40 mouse cellular contexts compared by ENCODE assay signal in the genomic region with DNA sequence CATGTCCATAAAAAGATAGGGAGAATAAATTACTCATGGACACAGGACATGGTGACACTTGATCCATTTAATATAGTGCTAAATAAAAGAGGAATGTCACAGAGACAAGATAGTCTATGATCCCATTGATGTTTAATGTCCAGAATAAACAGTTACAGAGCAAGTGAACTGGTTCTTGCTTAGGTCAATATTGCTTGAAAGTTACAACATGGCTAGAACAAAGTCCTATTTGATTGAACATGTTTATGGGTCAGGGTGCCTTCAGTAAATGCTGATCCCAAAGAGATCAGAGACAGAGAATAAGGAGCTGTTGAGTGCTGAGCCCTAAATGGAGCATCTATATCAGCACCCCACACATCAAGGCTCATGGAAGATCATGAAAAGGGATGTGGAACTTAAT. TPM values are rescaled to one million over a fixed set of nuclear protein-coding genes. Genes with fewer than 3 reads are reported as not detected.
"Had no signal": no experiment of that assay in that cellular context is flagged by ENCODE, and none has a peak within 500 bp of the region (broad histone marks: within the 10 kb centered on the region; RNA-seq: fewer than 3 reads in every experiment).

No protein-coding gene starts in this region.

RNA-seq across cellular contexts. Expression of a gene that starts 12.4 kb away (rescaled TPM):
- total RNA-seq: heart, adult 8-10 months; heart, postnatal 10 days; heart, postnatal 14 days; heart, postnatal 25 days; heart, postnatal 36 days; heart, postnatal 4 days; hematopoietic stem cell, adult 5-6 weeks; hindbrain, postnatal 0 days; layer of hippocampus, adult 18-20 months; layer of hippocampus, adult 2 months; layer of hippocampus, adult 8-10 months; layer of hippocampus, postnatal 10 days; layer of hippocampus, postnatal 14 days; layer of hippocampus, postnatal 25 days; layer of hippocampus, postnatal 36 days had no signal
- polyA plus RNA-seq: heart, embryonic 10.5 days; heart, embryonic 11.5 days; heart, embryonic 12.5 days; heart, embryonic 13.5 days; heart, embryonic 14.5 days; heart, embryonic 15.5 days; heart, embryonic 16.5 days; heart, postnatal 0 days; hindbrain, embryonic 10.5 days; hindbrain, embryonic 11.5 days; hindbrain, embryonic 12.5 days; hindbrain, embryonic 13.5 days; hindbrain, embryonic 14.5 days; hindbrain, embryonic 15.5 days; hindbrain, embryonic 16.5 days; hindbrain, postnatal 0 days; inflammation-experienced regulatory T-cells, adult 6 months; intestine, embryonic 14.5 days; intestine, embryonic 15.5 days; intestine, embryonic 16.5 days; intestine, postnatal 0 days; kidney, adult 2 months; kidney, embryonic 14.5 days; kidney, embryonic 15.5 days; kidney, embryonic 16.5 days; kidney, postnatal 0 days had no signal
